Mouse (Mus musculus) intestine, embryonic 16.5 days (tissue): ENCODE measurements around the gene Slc17a2. TPM values are rescaled to one million over a fixed set of nuclear protein-coding genes. Genes with fewer than 3 reads are reported as not detected.

Experiments used
- ATAC-seq: fragments of 200-750 bp; cut with Nextera tagmentation; 2 replicates; pipeline ENCODE4 v1.8.0; 2017; ENCODE audit warnings: moderate TSS enrichment, moderate library complexity
- H3K27ac ChIP-seq: fragments of 300-500 bp; sonication (generic); 2 replicates; pipeline ENCODE4 v1.5.1; 2014; ENCODE audit warnings: mild to moderate bottlenecking, low read length
- H3K27me3 ChIP-seq: fragments of 300-500 bp; sonication (generic); replicated peaks from 2 replicates; pipeline ENCODE4 v1.6.1; 2014; ENCODE audit warnings: low read length, control low read depth, mixed read lengths; ENCODE audit not compliant: control insufficient read depth, insufficient read depth
- H3K36me3 ChIP-seq: fragments of 300-500 bp; sonication (generic); 2 replicates; pipeline ENCODE4 v1.6.1; 2014; ENCODE audit warnings: low read length, control low read depth; ENCODE audit not compliant: control insufficient read depth, insufficient read depth
- H3K4me1 ChIP-seq: fragments of 300-500 bp; sonication (generic); 2 replicates; pipeline ENCODE4 v1.6.1; 2014; ENCODE audit warnings: low read length, control low read depth, mixed read lengths; ENCODE audit not compliant: control insufficient read depth, insufficient read depth
- H3K4me2 ChIP-seq: fragments of 300-500 bp; sonication (generic); 2 replicates; pipeline ENCODE4 v1.6.1; 2014; ENCODE audit warnings: low read depth, low read length, control low read depth
- H3K4me3 ChIP-seq: fragments of 300-500 bp; sonication (generic); 2 replicates; pipeline ENCODE4 v1.5.1; 2014; ENCODE audit warnings: mild to moderate bottlenecking, low read length
- H3K9ac ChIP-seq: fragments of 300-500 bp; sonication (generic); 2 replicates; pipeline ENCODE4 v1.6.1; 2014; ENCODE audit warnings: low read depth, low read length
- H3K9me3 ChIP-seq: fragments of 300-500 bp; sonication (generic); 2 replicates; pipeline ENCODE4 v1.6.1; 2016; ENCODE audit warnings: low read length, control low read depth; ENCODE audit not compliant: control insufficient read depth
- WGBS: fragments of 180-500 bp; shearing (Covaris S2); extraction: QIAGEN DNeasy Blood & Tissue Kit; methylation state at CpG from one replicate; pipeline ENCODE4 v1.1.7; 2014; 5-methylcytosine and 5-hydroxymethylcytosine counted together
- polyA plus RNA-seq: library from polyadenylated mRNA; unstranded; fragments of >200 nt; fragmentation: Nextera tagmentation; extraction: Ambion mirVana; gene quantifications from 2 replicates; pipeline ENCODE4 v1.2.1, GENCODE M21; 2015

The Slc17a2 gene
- polyA plus RNA-seq, 1 experiment from 2014 or later, result 0.11 TPM

- H3K4me2 ChIP-seq, result no peak overlapping the region
- H3K9ac ChIP-seq, result no peak overlapping the region
- no peaks in the 10 kb centered on the region for H3K4me1 ChIP-seq
- no peaks in the 10 kb centered on the region for H3K9me3 ChIP-seq
- no peaks in the 10 kb centered on the region for H3K36me3 ChIP-seq
- H3K27ac ChIP-seq, result no peak overlapping the region
- WGBS, result 71% methylated on average over 4 of the region's 4 CpGs
- ATAC-seq, result no peak
- no peak overlapping the region for H3K4me3 ChIP-seq
- H3K27me3 ChIP-seq, result no peaks in the 10 kb centered on the region
Observed at GRCm38 (mm10) chr13:23779025-23779424, 27.8 kb upstream of the Slc17a2 start.

- no peak for ATAC-seq
- Histone ChIP-seq H3K27ac (no peak overlapping the region), H3K36me3 (no peaks in the 10 kb centered on the region), H3K9ac (no peak overlapping the region), H3K27me3 (no peaks in the 10 kb centered on the region), H3K4me3 (no peak overlapping the region), H3K4me1 (no peaks in the 10 kb centered on the region), H3K4me2 (no peak overlapping the region), H3K9me3 (no peaks in the 10 kb centered on the region)
- WGBS, result 43% methylated on average over 2 of the region's 2 CpGs
Observed at GRCm38 (mm10) chr13:23792520-23792919, 14.3 kb upstream of the Slc17a2 start.

- H3K9ac ChIP-seq, result no peak overlapping the region
- no peaks in the 10 kb centered on the region for H3K4me1 ChIP-seq
- H3K4me3 ChIP-seq, result no peak overlapping the region
- H3K27me3 ChIP-seq, result no peaks in the 10 kb centered on the region
- no peaks in the 10 kb centered on the region for H3K9me3 ChIP-seq
- H3K4me2 ChIP-seq, result no peak overlapping the region
- WGBS, result 81% methylated on average over 5 of the region's 5 CpGs
- no peak for ATAC-seq
- H3K27ac ChIP-seq, result no peak overlapping the region
- H3K36me3 ChIP-seq, result no peaks in the 10 kb centered on the region
Observed at GRCm38 (mm10) chr13:23799405-23799804, 7.4 kb upstream of the Slc17a2 start.

- no peaks in the 10 kb centered on the region for H3K4me1 ChIP-seq
- WGBS, result 53% methylated on average over 2 of the region's 2 CpGs
- no peaks in the 10 kb centered on the region for H3K36me3 ChIP-seq
- H3K4me3 ChIP-seq, result no peak overlapping the region
- no peaks in the 10 kb centered on the region for H3K9me3 ChIP-seq
- no peak overlapping the region for H3K4me2 ChIP-seq
- H3K27ac ChIP-seq, result no peak overlapping the region
- no peak overlapping the region for H3K9ac ChIP-seq
- peak; percentile 76 for ATAC-seq
- H3K27me3 ChIP-seq, result no peaks in the 10 kb centered on the region
Observed at GRCm38 (mm10) chr13:23804532-23804931, 2.3 kb upstream of the Slc17a2 start.

- Histone ChIP-seq H3K4me1 (no peaks in the 10 kb centered on the region), H3K4me3 (no peak overlapping the region), H3K4me2 (no peak overlapping the region), H3K27ac (no peak overlapping the region), H3K9me3 (no peaks in the 10 kb centered on the region), H3K9ac (no peak overlapping the region), H3K36me3 (no peaks in the 10 kb centered on the region), H3K27me3 (no peaks in the 10 kb centered on the region)
- 80% methylated on average over 2 of the region's 2 CpGs for WGBS
- ATAC-seq, result no peak
Observed at GRCm38 (mm10) chr13:23816148-23816547, 9.4 kb downstream of the Slc17a2 start.

- Histone ChIP-seq H3K9me3 (no peaks in the 10 kb centered on the region), H3K9ac (no peak overlapping the region), H3K4me1 (no peaks in the 10 kb centered on the region), H3K4me3 (no peak overlapping the region), H3K27ac (no peak overlapping the region), H3K36me3 (no peaks in the 10 kb centered on the region), H3K4me2 (no peak overlapping the region), H3K27me3 (no peaks in the 10 kb centered on the region)
- ATAC-seq, result no peak
- WGBS, result 61% methylated on average over 4 of the region's 4 CpGs
Observed at GRCm38 (mm10) chr13:23820179-23820940, 13.6 kb downstream of the Slc17a2 start.

- no peak overlapping the region for H3K4me3 ChIP-seq
- H3K36me3 ChIP-seq, result no peaks in the 10 kb centered on the region
- H3K27ac ChIP-seq, result no peak overlapping the region
- no peak overlapping the region for H3K9ac ChIP-seq
- no peak for ATAC-seq
- no peak overlapping the region for H3K4me2 ChIP-seq
- H3K9me3 ChIP-seq, result no peaks in the 10 kb centered on the region
- no peaks in the 10 kb centered on the region for H3K27me3 ChIP-seq
- WGBS, result 75% methylated on average over 3 of the region's 3 CpGs
- H3K4me1 ChIP-seq, result no peaks in the 10 kb centered on the region
Observed at GRCm38 (mm10) chr13:23822213-23822612, 15.4 kb downstream of the Slc17a2 start.

GRCm38 (mm10) chr13:23826606-23827005, 19.8 kb downstream of the Slc17a2 start:
- 66% methylated on average over 3 of the region's 3 CpGs for WGBS
- Histone ChIP-seq H3K4me3 (no peak overlapping the region), H3K27me3 (no peaks in the 10 kb centered on the region), H3K9me3 (no peaks in the 10 kb centered on the region), H3K4me2 (no peak overlapping the region), H3K36me3 (no peaks in the 10 kb centered on the region), H3K27ac (no peak overlapping the region), H3K9ac (no peak overlapping the region), H3K4me1 (no peaks in the 10 kb centered on the region)
- ATAC-seq, result no peak

GRCm38 (mm10) chr13:23833053-23833452, 26.3 kb downstream of the Slc17a2 start:
- WGBS, result 6% methylated on average over 6 of the region's 6 CpGs
- no peak overlapping the region for H3K4me3 ChIP-seq
- no peaks in the 10 kb centered on the region for H3K27me3 ChIP-seq
- H3K9ac ChIP-seq, result no peak overlapping the region
- H3K4me1 ChIP-seq, result no peaks in the 10 kb centered on the region
- no peak overlapping the region for H3K4me2 ChIP-seq
- no peak overlapping the region for H3K27ac ChIP-seq
- no peak for ATAC-seq
- H3K36me3 ChIP-seq, result no peaks in the 10 kb centered on the region
- no peaks in the 10 kb centered on the region for H3K9me3 ChIP-seq

- WGBS, result 92% methylated on average over 5 of the region's 5 CpGs
- H3K27me3 ChIP-seq, result no peaks in the 10 kb centered on the region
Observed at GRCm38 (mm10) chr13:23834836-23835235, 28.0 kb downstream of the Slc17a2 start.

More at GRCm38 (mm10) chr13:23834836-23835235, 28.0 kb downstream of the Slc17a2 start:
- H3K36me3 ChIP-seq, result no peaks in the 10 kb centered on the region
- H3K4me2 ChIP-seq, result no peak overlapping the region
- no peak for ATAC-seq
- no peak overlapping the region for H3K4me3 ChIP-seq
- no peaks in the 10 kb centered on the region for H3K4me1 ChIP-seq
- H3K27ac ChIP-seq, result no peak overlapping the region
- no peak overlapping the region for H3K9ac ChIP-seq
- H3K9me3 ChIP-seq, result no peaks in the 10 kb centered on the region
